Mouse (Mus musculus) urinary bladder, postnatal 0 days (tissue): ENCODE measurements around the gene Grik4. TPM values are rescaled to one million over a fixed set of nuclear protein-coding genes. Genes with fewer than 3 reads are reported as not detected.

Source experiments
- microRNA-seq: library from miRNA; unstranded; fragments of <30 nt; microRNA quantifications from one replicate; pipeline ENCODE4, GENCODE M21; 2016
- polyA plus RNA-seq: library from polyadenylated mRNA; unstranded; fragments of >200 nt; fragmentation: Nextera tagmentation; extraction: Ambion mirVana; gene quantifications from 2 replicates; pipeline ENCODE4 v1.2.1, GENCODE M21; 2015

The Grik4 gene
- polyA plus RNA-seq: 0.23 and 0.29 TPM in 2 replicates

GRCm38 (mm10) chr9:42943781-42944535 lies at the start of gene Grik4:
Grik4 (minus strand) TSS chr9:42944493.

GRCm38 (mm10) chr9:42507709-42508108 lies 436.6 kb downstream of the Grik4 start, which contains the start of gene Tbcel:
Tbcel (minus strand) TSS chr9:42507809.

Small RNAs within 50 kb of the gene (microRNA-seq; reads per million reads assigned to microRNA genes)
- not detected for gene Gm27509

Other genes with a start within 250 kb of the Grik4 start
- gene Arhgef12, start 162.7 kb upstream of the Grik4 start, polyA plus RNA-seq: 7.0 and 8.3 TPM in 2 replicates
- 1.8 and 2.8 TPM in 2 replicates for gene Tmem136, start 172.1 kb upstream of the Grik4 start, polyA plus RNA-seq